Mouse (Mus musculus) neural tube, embryonic 13.5 days (tissue): ENCODE data around the gene Ap1ar. TPM values are rescaled to one million over a fixed set of nuclear protein-coding genes. Genes with fewer than 3 reads are reported as not detected.
A peak's percentile ranks its signal among the peaks of the same experiment; 100 is the strongest.

Experiments used
- ATAC-seq: fragments of 200-750 bp; cut with Nextera tagmentation; 2 replicates; pipeline ENCODE4 v1.8.0; 2017; ENCODE audit warnings: low read depth, mild to moderate bottlenecking, moderate TSS enrichment, moderate library complexity
- H3K27ac ChIP-seq: fragments of 300-500 bp; sonication (generic); replicated peaks from 2 replicates; pipeline ENCODE4 v1.5.1; 2015; ENCODE audit warnings: moderate library complexity, mild to moderate bottlenecking, inconsistent platforms
- H3K27me3 ChIP-seq: fragments of 300-500 bp; sonication (generic); 2 replicates; pipeline ENCODE4 v1.6.1; 2015; ENCODE audit warnings: mild to moderate bottlenecking, inconsistent platforms
- H3K36me3 ChIP-seq: fragments of 300-500 bp; sonication (generic); 2 replicates; pipeline ENCODE4 v1.6.1; 2015; ENCODE audit warnings: mild to moderate bottlenecking, inconsistent platforms
- H3K4me1 ChIP-seq: fragments of 300-500 bp; sonication (generic); replicated peaks from 2 replicates; pipeline ENCODE4 v1.6.1; 2015; ENCODE audit warnings: inconsistent platforms
- H3K4me2 ChIP-seq: fragments of 300-500 bp; sonication (generic); 2 replicates; pipeline ENCODE4 v1.6.1; 2015; ENCODE audit warnings: inconsistent platforms, mild to moderate bottlenecking, moderate library complexity
- H3K4me3 ChIP-seq: fragments of 300-500 bp; sonication (generic); 2 replicates; pipeline ENCODE4 v1.5.1; 2015; ENCODE audit warnings: mild to moderate bottlenecking, inconsistent platforms
- H3K9ac ChIP-seq: fragments of 300-500 bp; sonication (generic); 2 replicates; pipeline ENCODE4 v1.6.1; 2015; ENCODE audit warnings: moderate library complexity, mild to moderate bottlenecking, inconsistent platforms
- H3K9me3 ChIP-seq: fragments of 300-500 bp; sonication (generic); 2 replicates; pipeline ENCODE4 v1.6.1; 2016; ENCODE audit warnings: inconsistent platforms
- WGBS: fragments of 180-500 bp; shearing (Covaris S2); methylation state at CpG from one replicate; pipeline ENCODE4 v1.1.7; 2015; 5-methylcytosine and 5-hydroxymethylcytosine counted together
- polyA plus RNA-seq: library from polyadenylated mRNA; unstranded; fragments of >200 nt; fragmentation: Nextera tagmentation; extraction: Ambion mirVana; gene quantifications from 2 replicates; pipeline ENCODE4 v1.2.1, GENCODE M21; 2015

Gene Ap1ar
- polyA plus RNA-seq, 1 experiment from 2014 or later, result 82.7 TPM

GRCm38 (mm10) chr3:127809103-127809502 lies 28.2 kb downstream of the Ap1ar start:
- Histone ChIP-seq H3K4me1 (no peaks in the 10 kb centered on the region), H3K4me2 (no peak overlapping the region), H3K36me3 (peaks cover 73% of the 10 kb centered on the region), H3K9ac (no peak overlapping the region), H3K27ac (no peak overlapping the region), H3K9me3 (no peaks in the 10 kb centered on the region), H3K27me3 (no peaks in the 10 kb centered on the region), H3K4me3 (no peak overlapping the region)
- no peak for ATAC-seq
- 90% methylated on average over 7 of the region's 7 CpGs for WGBS

- H3K27me3 ChIP-seq, result no peaks in the 10 kb centered on the region
- H3K9me3 ChIP-seq, result no peaks in the 10 kb centered on the region
- no peak overlapping the region for H3K27ac ChIP-seq
- peaks cover 61% of the 10 kb centered on the region for H3K36me3 ChIP-seq
- ATAC-seq, result no peak
- H3K9ac ChIP-seq, result no peak overlapping the region
- H3K4me2 ChIP-seq, result no peak overlapping the region
- no peak overlapping the region for H3K4me3 ChIP-seq
- H3K4me1 ChIP-seq, result no peaks in the 10 kb centered on the region
- 27% methylated on average over 5 of the region's 5 CpGs for WGBS
Measured at GRCm38 (mm10) chr3:127807846-127808245, 29.5 kb downstream of the Ap1ar start.

GRCm38 (mm10) chr3:127805991-127806390 lies 31.3 kb downstream of the Ap1ar start:
- H3K27me3 ChIP-seq, result no peaks in the 10 kb centered on the region
- no peak for ATAC-seq
- no peaks in the 10 kb centered on the region for H3K9me3 ChIP-seq
- WGBS, result 92% methylated on average over 6 of the region's 6 CpGs
- no peaks in the 10 kb centered on the region for H3K4me1 ChIP-seq
- no peak overlapping the region for H3K4me2 ChIP-seq
- H3K36me3 ChIP-seq, result peaks cover 44% of the 10 kb centered on the region
- H3K4me3 ChIP-seq, result no peak overlapping the region
- no peak overlapping the region for H3K27ac ChIP-seq
- no peak overlapping the region for H3K9ac ChIP-seq

DNA sequence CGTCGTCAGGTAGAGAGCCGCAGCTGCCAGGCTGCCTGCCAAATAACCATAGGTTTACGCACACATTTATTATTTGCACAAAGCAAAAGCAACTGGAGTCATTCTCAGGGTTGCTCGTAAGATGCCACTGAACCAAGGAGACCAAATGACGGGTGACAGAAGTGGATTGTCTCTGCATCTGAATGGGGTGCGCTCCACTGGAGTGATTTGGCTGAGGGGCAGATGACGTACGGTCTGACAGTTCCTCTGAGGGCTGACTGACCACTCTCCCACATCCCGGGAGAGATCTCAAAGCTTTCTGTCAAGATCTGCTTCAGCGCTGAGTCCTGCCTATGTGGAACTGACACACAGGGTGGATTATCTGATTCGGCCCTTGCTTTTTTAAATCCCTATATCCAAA lies 32.3 kb downstream of the Ap1ar start:
- H3K27me3 ChIP-seq, result no peaks in the 10 kb centered on the region
- WGBS, result 75% methylated on average over 12 of the region's 12 CpGs
- ATAC-seq, result no peak
- no peaks in the 10 kb centered on the region for H3K4me1 ChIP-seq
- H3K27ac ChIP-seq, result no peak overlapping the region
- H3K4me2 ChIP-seq, result no peak overlapping the region
- peaks cover 35% of the 10 kb centered on the region for H3K36me3 ChIP-seq
- H3K4me3 ChIP-seq, result no peak overlapping the region
- H3K9me3 ChIP-seq, result no peaks in the 10 kb centered on the region
- no peak overlapping the region for H3K9ac ChIP-seq

DNA sequence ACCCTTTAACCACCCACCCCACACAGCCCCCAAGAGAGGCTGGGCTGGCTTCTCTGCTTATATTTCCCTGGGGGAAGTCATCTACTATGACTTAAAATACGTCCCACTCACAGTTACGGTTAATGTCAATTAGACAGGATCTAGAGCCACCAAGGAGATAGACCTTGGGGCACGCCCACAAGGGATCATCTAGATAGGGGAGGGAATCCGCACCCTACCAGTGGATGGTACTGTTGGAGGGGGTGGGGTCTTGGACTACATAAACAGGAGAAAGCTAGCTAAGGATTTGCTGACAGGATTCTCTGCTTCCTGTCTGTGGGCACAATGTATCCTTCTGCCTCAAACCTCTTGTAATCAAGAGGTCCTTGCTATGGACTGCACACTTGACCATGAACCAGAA lies 32.9 kb downstream of the Ap1ar start:
- ATAC-seq, result no peak
- Histone ChIP-seq H3K27ac (no peak overlapping the region), H3K27me3 (no peaks in the 10 kb centered on the region), H3K4me3 (no peak overlapping the region), H3K4me1 (no peaks in the 10 kb centered on the region), H3K36me3 (peaks cover 29% of the 10 kb centered on the region), H3K9ac (no peak overlapping the region), H3K4me2 (no peak overlapping the region), H3K9me3 (no peaks in the 10 kb centered on the region)
- WGBS, result 84% methylated on average over 4 of the region's 4 CpGs

GRCm38 (mm10) chr3:127802814-127803213 lies 34.5 kb downstream of the Ap1ar start:
- peaks cover 13% of the 10 kb centered on the region for H3K36me3 ChIP-seq
- no peak overlapping the region for H3K4me2 ChIP-seq
- H3K9ac ChIP-seq, result no peak overlapping the region
- no peaks in the 10 kb centered on the region for H3K27me3 ChIP-seq
- H3K27ac ChIP-seq, result no peak overlapping the region
- no peak for ATAC-seq
- no peaks in the 10 kb centered on the region for H3K4me1 ChIP-seq
- WGBS, result 67% methylated on average over 8 of the region's 8 CpGs
- H3K9me3 ChIP-seq, result no peaks in the 10 kb centered on the region
- no peak overlapping the region for H3K4me3 ChIP-seq

- Histone ChIP-seq H3K9ac (no peak overlapping the region), H3K9me3 (no peaks in the 10 kb centered on the region), H3K4me1 (no peaks in the 10 kb centered on the region), H3K4me2 (no peak overlapping the region), H3K4me3 (no peak overlapping the region), H3K27me3 (no peaks in the 10 kb centered on the region), H3K27ac (no peak overlapping the region), H3K36me3 (peaks cover 3% of the 10 kb centered on the region; the same call in 1 of the 2 replicates)
- ATAC-seq, result no peak
- WGBS, result 93% methylated on average over 8 of the region's 8 CpGs
Measured at GRCm38 (mm10) chr3:127801162-127801561, 36.2 kb downstream of the Ap1ar start.

DNA sequence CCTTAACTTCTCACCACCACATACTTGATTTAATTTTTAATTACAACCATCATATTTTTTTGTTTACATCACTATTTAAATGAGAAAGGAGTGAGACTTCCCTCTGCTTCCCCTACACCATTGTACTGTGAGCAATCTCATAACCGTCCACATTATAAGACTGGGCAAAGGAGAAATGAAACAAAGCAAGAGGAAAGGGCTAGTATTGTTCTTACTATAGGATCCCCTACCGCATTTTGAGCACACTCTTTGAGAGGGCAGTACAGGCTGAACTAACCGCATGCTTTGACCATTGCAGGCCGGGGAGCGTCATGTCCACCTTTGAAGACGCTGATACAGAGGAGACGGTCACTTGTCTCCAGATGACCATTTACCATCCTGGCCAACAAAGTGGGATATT lies 41.1 kb downstream of the Ap1ar start:
- peaks cover 2% of the 10 kb centered on the region for H3K4me1 ChIP-seq
- H3K9ac ChIP-seq, result no peak overlapping the region
- no peaks in the 10 kb centered on the region for H3K36me3 ChIP-seq
- no peak overlapping the region for H3K4me3 ChIP-seq
- no peak for ATAC-seq
- H3K9me3 ChIP-seq, result no peaks in the 10 kb centered on the region
- H3K27me3 ChIP-seq, result peaks cover 13% of the 10 kb centered on the region
- no peak overlapping the region for H3K27ac ChIP-seq
- WGBS, result 97% methylated on average over 7 of the region's 7 CpGs
- H3K4me2 ChIP-seq, result no peak overlapping the region

DNA sequence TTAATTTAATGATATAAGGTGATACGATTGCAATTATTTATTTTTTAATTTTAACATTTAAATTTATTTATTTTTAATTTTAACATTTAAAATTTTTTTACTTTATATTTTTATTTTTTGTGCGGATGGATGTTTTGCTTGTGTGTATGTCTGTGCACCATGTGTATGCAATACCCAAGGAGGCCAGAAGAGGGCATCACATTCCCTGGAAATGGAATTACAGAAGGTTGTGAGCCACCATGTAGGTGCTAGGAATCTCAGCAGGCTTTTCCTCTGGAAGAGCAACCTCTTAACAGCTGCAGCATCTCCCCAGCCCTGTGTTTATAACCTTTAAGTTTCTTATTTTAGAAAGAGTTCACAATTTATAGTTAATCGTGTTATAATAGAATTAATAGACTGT lies 41.6 kb downstream of the Ap1ar start:
- H3K4me2 ChIP-seq, result no peak overlapping the region
- no peaks in the 10 kb centered on the region for H3K36me3 ChIP-seq
- no peaks in the 10 kb centered on the region for H3K9me3 ChIP-seq
- peaks cover 7% of the 10 kb centered on the region for H3K4me1 ChIP-seq
- peaks cover 18% of the 10 kb centered on the region for H3K27me3 ChIP-seq
- H3K27ac ChIP-seq, result no peak overlapping the region
- WGBS, result 96% methylated on average over 3 of the region's 3 CpGs
- ATAC-seq, result no peak
- no peak overlapping the region for H3K9ac ChIP-seq
- no peak overlapping the region for H3K4me3 ChIP-seq

DNA sequence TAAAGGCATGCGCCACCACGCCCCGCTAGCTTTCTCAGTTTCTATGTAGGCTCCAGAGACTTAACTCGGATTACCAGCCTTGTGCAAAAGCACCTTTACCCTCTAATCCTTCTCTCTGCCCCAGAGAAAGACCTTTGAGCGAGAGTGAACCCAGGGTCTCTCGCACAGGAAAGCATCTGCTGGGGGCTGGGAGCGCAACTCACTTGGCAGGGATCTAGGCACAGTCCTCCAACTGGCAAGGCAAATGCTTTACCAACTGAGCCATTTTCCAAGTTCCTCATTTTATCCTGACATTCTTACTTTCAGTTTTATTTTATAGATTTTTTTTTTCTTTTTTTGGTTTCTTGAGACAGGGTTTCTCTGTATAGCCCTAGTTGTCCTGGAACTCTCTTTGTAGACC lies 44.3 kb downstream of the Ap1ar start:
- H3K9ac ChIP-seq, result no peak overlapping the region
- H3K9me3 ChIP-seq, result no peaks in the 10 kb centered on the region
- no peaks in the 10 kb centered on the region for H3K36me3 ChIP-seq
- WGBS, result 83% methylated on average over 7 of the region's 7 CpGs
- H3K4me3 ChIP-seq, result no peak overlapping the region
- H3K27ac ChIP-seq, result no peak overlapping the region
- ATAC-seq, result no peak
- peaks cover 24% of the 10 kb centered on the region for H3K4me1 ChIP-seq
- H3K27me3 ChIP-seq, result peaks cover 44% of the 10 kb centered on the region
- H3K4me2 ChIP-seq, result no peak overlapping the region

- H3K27ac ChIP-seq, result no peak overlapping the region
- 55% methylated on average over 4 of the region's 4 CpGs for WGBS
- peak overlapping the region; percentile 82 for H3K4me2 ChIP-seq
- peaks cover 24% of the 10 kb centered on the region for H3K4me1 ChIP-seq
- no peak overlapping the region for H3K4me3 ChIP-seq
- no peak for ATAC-seq
- H3K9me3 ChIP-seq, result no peaks in the 10 kb centered on the region
- no peaks in the 10 kb centered on the region for H3K36me3 ChIP-seq
- H3K9ac ChIP-seq, result 0 out of 2 replicates have a peak overlapping the region, but pooled peaks have one; percentile 65
- peaks cover 51% of the 10 kb centered on the region for H3K27me3 ChIP-seq
Measured at GRCm38 (mm10) chr3:127791595-127792561, 45.4 kb downstream of the Ap1ar start.

DNA sequence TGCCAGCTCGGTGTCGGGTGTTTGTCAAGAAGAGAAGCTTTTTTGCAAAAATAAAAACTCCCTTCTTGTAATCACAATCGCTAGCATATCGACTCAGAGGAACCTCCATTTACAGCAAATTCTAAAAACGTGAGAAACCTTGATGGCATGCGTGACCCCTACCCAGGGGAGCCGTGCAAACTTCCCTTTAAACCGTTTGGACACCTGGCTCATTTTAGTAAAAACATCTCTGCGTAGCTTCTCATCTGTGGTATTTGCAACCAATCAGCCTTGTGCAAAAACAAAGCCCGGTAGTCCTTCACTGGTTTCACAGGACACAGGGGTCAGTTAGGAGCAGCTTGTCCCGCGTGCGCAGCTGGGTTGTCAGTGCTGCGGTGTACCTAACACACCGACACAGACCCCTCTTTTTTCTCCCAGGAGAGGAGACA lies 46.3 kb downstream of the Ap1ar start:
- H3K9me3 ChIP-seq, result no peaks in the 10 kb centered on the region
- H3K36me3 ChIP-seq, result no peaks in the 10 kb centered on the region
- H3K4me3 ChIP-seq, result peak overlapping the region; percentile 55
- 0 out of 2 replicates have a peak, but pooled peaks have one; percentile 36 for ATAC-seq
- peak overlapping the region; percentile 65 for H3K9ac ChIP-seq
- peaks cover 24% of the 10 kb centered on the region for H3K4me1 ChIP-seq
- H3K4me2 ChIP-seq, result peak overlapping the region; percentile 82
- H3K27me3 ChIP-seq, result peaks cover 57% of the 10 kb centered on the region
- 3% methylated on average over 15 of the region's 15 CpGs for WGBS
- H3K27ac ChIP-seq, result no peak overlapping the region
